Mouse (Mus musculus) frontal cortex, adult (tissue): ENCODE measurements around the gene Cox8b.

Experiments
- ATAC-seq: cut with Nextera tagmentation; 2 replicates; pipeline ENCODE4 v1.9.2; 2017; ENCODE audit warnings: mild to moderate bottlenecking, moderate library complexity, mixed read lengths; ENCODE audit not compliant: low TSS enrichment

The Cox8b gene

DNA sequence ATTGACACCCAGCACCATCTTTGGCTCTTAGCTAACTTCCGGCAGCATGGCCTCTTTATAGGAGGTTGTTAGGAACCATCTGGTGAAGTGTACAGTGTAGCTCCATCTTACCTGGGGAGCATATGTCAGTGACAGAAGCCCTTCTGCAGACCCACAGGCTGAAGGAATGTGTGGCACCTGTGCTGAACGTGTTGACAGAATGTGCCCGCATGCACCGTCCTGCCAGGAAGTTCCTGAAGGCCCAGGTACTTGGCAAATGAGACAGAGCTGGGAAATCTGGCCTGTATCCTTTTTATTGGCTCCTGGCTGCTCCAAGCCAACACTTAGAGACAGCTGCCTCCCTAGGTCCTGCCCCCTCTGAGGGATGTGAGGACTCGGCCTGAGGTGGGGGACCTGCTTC lies 39.5 kb downstream of the Cox8b start:
- no peak for ATAC-seq

DNA sequence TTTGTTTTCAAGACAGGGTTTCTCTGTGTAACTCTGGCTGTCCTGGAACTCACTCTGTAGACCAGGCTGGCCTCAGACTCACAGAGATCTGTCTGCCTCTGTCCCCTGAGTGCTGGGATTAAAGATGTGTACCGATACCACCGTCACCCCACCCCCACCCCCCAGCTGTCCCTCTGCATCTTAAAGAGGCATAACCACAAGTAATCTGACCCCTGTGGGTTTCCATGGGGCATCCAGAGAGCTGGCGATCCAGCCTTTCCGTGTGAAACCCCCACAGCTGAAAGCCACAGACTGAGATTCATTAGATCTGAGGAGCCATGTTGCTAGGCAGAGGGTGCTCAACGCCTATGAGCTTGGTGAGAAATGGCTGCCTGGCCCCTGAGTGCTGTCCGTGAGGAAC lies 40.2 kb downstream of the Cox8b start:
- no peak for ATAC-seq

DNA sequence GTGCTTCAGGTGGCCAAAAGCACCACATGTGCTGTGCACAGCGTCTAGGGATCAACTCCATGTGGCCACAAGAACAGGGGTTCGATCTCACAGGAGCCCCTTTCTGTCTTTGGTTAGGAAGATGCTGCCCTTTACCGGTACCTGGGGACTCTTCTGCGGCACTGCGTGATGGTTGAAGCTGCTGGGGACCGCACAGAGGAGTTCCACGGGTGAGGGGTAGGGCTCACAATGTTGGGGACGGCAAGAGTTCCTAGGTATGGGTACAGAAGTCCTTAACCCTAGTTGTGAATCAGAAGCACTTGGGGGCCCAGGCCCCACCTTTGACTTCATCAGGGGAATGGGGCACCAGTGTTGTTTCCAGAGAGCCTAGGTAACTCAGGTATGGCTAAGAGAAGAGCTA lies 41.5 kb downstream of the Cox8b start:
- no peak for ATAC-seq

DNA sequence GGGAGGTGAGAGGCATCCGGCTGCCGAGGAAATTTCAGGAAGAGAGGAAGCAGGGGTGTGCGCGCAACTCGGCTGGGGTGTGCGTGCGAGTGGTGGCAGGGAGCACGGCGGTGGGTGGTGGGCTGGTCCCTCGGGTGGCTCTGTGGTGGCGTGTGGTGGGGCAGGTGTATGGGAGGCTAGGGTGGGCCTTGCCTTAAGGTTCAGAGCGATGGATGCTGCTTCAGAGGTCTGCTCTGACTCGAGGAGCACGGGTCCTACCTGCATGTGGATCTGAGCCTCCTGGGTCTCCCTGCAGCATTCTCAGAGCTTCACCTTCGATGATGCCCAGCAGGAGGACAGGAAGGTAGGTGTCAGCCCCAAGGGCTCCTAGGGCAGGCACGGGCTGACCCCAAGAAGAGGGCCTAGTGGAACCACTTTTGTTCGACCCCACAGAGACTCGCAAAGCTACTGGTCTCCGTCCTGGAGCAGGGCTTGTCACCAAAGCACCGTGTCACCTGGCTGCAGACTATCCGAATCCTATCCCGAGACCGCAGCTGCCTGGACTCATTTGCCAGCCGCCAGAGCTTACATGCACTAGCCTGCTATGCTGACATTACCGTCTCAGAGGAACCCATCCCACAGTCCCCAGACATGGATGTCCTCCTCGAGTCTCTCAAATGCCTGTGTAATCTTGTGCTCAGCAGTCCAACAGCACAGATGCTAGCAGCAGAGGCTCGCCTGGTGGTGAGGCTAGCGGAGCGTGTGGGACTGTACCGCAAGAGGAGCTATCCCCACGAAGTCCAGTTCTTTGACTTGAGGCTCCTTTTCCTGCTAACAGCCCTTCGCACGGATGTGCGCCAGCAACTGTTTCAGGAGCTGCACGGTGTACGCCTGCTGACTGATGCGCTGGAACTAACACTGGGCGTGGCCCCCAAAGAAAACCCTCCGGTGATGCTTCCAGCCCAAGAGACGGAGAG lies 42.4 kb downstream of the Cox8b start, which contains the start of gene Bet1l:
Bet1l (minus strand) TSS at position 28 of the 956 bp plus-strand sequence.
- peak; percentile 12 for ATAC-seq

DNA sequence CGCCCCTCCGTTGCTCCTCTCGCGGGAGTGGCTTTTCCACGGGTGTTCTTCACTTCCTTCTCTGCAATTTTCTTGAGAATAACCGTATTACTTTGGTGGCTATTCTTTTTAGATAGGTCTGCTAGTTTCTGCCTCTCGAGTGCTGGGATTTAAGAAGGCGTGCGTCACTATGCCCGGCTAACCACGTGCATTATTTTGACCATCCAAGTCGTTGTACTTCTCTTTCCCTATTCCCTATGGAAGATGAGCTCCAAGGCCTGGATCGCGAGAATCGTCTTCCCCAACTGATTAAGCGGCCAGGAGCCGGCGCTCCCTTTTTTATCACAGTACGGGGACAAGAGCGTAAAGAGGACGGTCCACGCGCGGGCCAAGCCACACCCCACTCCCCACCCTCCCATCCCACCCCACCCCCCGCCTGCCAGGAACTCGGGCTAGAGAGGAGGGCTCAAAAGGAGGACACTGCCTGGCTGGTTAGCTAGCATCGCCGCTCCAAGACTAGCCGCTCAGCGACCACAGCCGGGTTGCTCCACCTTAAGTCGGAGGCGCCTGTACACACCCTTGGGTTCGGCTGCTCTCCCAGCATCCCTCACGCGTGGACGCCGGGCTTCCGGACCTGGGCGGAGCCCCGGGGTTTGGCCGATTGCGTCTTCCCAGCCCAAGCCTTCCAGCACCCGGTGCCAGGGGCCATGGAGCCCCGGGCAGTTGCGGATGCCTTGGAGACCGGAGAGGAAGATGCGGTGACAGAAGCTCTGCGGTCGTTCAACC lies 43.3 kb downstream of the Cox8b start, which contains the start of gene Ric8a:
Ric8a (plus strand) TSS at position 173 of the 765 bp plus-strand sequence.
- ATAC-seq: peak; percentile 62

DNA sequence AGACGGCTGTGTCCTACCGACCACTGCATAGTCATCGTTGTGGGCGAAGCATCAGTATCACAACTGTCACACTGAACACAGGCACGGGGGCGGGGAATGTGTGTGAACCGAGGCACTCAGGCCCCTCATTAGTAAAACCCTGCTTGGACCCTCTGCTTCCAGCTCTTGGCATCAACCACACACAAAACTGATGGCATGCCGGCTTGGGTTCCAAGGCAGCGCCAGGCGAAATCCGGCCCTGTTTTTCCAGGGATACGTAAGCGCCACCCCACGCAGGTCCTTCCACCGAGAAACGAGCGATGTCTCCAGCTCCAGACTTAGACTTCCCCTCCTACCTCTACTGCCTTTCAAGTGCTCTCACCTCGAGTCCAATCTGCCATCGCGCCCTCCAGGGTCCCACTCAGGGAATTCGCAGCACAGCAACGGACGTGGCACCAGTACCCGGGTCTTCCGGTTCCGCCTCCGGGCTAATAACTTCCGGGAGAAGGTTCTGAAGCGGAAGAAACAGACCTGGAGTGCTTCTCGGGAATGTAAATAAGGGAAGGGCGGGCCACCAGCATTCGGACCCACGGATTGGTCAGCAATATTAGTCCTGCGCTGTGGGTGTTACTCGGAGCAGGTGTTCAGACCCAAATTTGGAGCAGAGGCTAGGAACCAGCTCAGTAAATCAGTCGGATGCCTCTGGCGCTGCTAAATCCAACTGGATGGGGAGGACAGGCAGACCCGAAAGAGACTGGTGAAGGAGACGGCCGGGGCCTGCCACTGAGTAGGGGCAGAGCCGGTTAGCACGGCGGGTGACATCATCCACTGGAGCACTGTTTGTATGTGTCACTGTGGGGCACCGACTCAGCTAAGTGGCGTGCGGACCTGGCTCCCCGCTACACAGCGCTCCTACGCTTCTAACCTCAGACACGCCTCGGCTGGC lies 44.1 kb downstream of the Cox8b start, which contains the start of gene Gm45785:
Gm45785 (minus strand) TSS at position 472 of the 925 bp plus-strand sequence.
- peak; percentile 77 for ATAC-seq

DNA sequence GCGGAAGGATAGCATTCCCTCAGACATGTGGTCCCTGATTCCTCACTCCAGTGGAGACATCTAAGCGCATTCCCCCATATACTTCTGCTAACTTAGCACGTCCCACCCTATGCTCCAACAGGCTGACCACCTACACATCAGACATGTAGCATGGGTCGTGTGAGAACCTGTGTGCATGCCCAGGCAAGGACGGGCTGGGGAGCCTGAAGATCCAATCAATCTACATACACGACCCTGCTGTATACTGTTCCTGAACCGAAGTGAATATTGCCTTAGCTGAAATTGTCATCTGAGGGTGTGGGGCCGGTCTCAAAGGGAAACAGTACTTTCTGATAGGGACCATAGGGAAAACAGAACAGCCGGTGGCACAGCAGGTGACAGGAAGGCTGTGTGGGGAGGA lies 45.1 kb downstream of the Cox8b start:
- no peak for ATAC-seq

DNA sequence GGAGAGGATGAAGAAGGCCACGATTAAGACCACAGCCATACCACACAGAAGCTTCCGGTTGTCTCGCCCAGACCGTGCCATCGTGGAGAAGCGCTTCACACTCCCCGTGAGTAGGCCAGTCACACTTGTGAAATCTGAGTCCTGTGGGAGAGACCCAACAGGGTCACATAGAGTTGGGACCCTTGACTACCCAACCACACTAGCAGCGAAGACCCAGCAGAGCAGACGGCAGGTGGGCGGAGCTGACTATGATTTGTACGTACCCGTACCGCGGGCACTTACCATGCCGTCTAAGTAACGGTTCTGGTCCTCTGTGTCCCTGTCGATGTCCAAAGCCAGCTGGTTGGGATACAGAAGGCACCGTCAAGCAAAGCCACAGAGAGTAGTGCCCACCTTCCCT lies 45.8 kb downstream of the Cox8b start:
- ATAC-seq: no peak

DNA sequence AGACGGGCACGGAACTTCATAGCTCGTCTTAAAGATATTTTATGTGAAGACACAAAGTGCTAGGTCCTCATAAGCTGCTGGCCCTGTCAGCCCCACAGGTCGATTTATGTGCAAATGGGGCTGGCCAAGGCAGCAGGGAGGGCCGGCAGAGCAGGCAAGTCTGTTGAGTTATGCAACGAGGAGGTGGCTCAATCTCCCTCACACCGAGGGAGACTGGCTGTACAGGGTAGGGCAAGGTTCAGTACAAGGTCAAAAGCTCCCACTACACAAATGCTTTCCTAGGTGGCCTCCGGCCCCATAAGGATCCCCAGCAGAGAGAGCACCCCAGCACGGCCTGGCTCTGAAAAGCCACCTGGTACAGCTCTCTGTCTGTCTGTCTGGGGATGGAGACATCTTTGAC lies 46.9 kb downstream of the Cox8b start:
- no peak for ATAC-seq

DNA sequence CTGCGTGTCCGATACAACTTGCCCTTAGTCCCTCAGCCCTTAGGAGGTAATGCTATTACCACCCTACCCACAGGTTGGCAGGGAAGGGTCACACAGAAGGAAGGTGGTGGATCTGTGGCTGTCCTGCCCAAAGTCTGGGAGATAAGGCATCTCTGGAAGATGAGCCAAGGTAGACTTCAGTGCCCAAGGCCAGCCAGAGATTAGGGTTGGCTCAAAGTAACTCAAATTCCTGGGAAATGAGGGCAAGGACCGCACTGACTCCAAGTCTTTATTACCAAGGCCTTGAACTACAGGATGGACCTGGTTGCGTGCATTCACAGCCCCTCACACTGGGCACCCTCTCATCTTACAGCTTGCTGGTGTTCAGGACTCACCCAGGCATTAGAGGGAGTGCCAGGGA lies 48.3 kb downstream of the Cox8b start:
- no peak for ATAC-seq
